Mouse (Mus musculus) lung, postnatal 14 days (tissue): ENCODE results near the gene Ifngr2.

Experiments
- DNase-seq: peaks from one replicate; pipeline ENCODE4 v3.0.0; 2021

The Ifngr2 gene

GRCm38 (mm10) chr16:91612525-91612924 lies 65.7 kb downstream of the Ifngr2 start:
- DNase-seq = no peak

GRCm38 (mm10) chr16:91614552-91614951 lies 67.7 kb downstream of the Ifngr2 start:
- DNase-seq = no peak
